Comparison of ENCODE assay signal across 8 mouse cellular contexts in the genomic region with DNA sequence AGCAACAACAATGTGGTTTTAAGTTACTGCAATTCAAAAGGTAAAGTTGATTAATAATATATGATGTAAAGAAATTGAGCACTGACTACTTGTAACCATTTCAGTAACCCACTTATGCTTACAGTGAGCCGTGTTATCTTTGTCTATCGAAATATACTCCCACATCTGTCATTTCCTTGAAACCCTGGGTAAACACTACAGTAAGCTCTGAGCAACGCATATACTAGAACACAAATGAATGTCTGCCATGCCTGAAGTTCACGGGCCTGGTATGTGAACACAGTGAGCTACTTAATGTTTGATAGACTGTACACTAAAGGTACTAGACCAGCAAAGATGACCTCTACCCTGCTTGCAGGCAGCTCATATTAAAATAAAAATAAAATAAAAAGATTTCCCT. TPM values are rescaled to one million over a fixed set of nuclear protein-coding genes. Genes with fewer than 3 reads are reported as not detected.
A peak's percentile ranks its signal among the peaks of the same experiment; 100 is the strongest.
DNase-seq lines count a peak whose midpoint lies in the region; ATAC-seq and TF ChIP-seq lines count a peak whose summit lies in the region.

No protein-coding gene starts in this region.

- no peak overlapping the region; the same call in 1 of the 2 replicates for H3K4me3 ChIP-seq in kidney, embryonic 14.5 days (ENCODE audit: low read length)
- 0 out of 2 replicates have a peak overlapping the region, but pooled peaks have one; percentile 17 for H3K4me3 ChIP-seq in bone marrow macrophage, adult 2 months (ENCODE audit: insufficient read depth, low read length)
- H3K4me3 ChIP-seq in heart, embryonic 16.5 days (ENCODE audit: low read length) = 0 out of 2 replicates have a peak overlapping the region, but pooled peaks have one; percentile 14
- 0 out of 2 replicates have a peak overlapping the region, but pooled peaks have one; percentile 3 for H3K4me3 ChIP-seq in midbrain, embryonic 14.5 days (replicated peaks; ENCODE audit: low read depth, low read length)

- peaks cover 10% of the 10 kb centered on the region for H3K4me1 ChIP-seq in kidney, embryonic 14.5 days (ENCODE audit: control insufficient read depth, insufficient read depth, low read length)
- H3K4me1 ChIP-seq in bone marrow macrophage, adult 2 months (ENCODE audit: control insufficient read depth, insufficient read depth, low read length) = peaks cover 10% of the 10 kb centered on the region
- peaks cover 9% of the 10 kb centered on the region for H3K4me1 ChIP-seq in heart, embryonic 16.5 days (ENCODE audit: control insufficient read depth, insufficient read depth, low read length)
- peaks cover 20% of the 10 kb centered on the region for H3K4me1 ChIP-seq in midbrain, embryonic 14.5 days (ENCODE audit: control insufficient read depth, insufficient read depth, low read length)

- TF ChIP-seq CTCF in bone marrow macrophage, adult 2 months (IDR thresholded peaks at IDR 0.05; ENCODE audit: low read depth, low read length) = no peak

- no peak for ATAC-seq in kidney, embryonic 14.5 days (ENCODE audit: low FRiP score, low TSS enrichment)
- no peak for ATAC-seq in heart, embryonic 16.5 days (replicated peaks; ENCODE audit: extremely low read depth, insufficient read depth, low FRiP score)
- ATAC-seq in midbrain, embryonic 14.5 days (ENCODE audit: low FRiP score, low TSS enrichment) = no peak

- no peak overlapping the region for H3K27ac ChIP-seq in kidney, embryonic 14.5 days (ENCODE audit: low read depth, low read length)
- H3K27ac ChIP-seq in bone marrow macrophage, adult 2 months (ENCODE audit: insufficient read depth, low read depth, low read length) = no peak overlapping the region
- no peak overlapping the region for H3K27ac ChIP-seq in heart, embryonic 16.5 days (ENCODE audit: low read length)
- no peak overlapping the region for H3K27ac ChIP-seq in midbrain, embryonic 14.5 days (replicated peaks; ENCODE audit: low read depth, low read length)

- peak overlapping the region; percentile 75 for H3K4me2 ChIP-seq in kidney, embryonic 14.5 days (replicated peaks; ENCODE audit: low read depth, low read length)
- H3K4me2 ChIP-seq in heart, embryonic 16.5 days (ENCODE audit: low read depth, low read length) = peak overlapping the region; percentile 74
- H3K4me2 ChIP-seq in midbrain, embryonic 14.5 days (ENCODE audit: low read length) = peak overlapping the region; percentile 87

- no peak overlapping the region; the same call in 1 of the 2 replicates for H3K9ac ChIP-seq in kidney, embryonic 14.5 days (ENCODE audit: low read depth, low read length)
- peak overlapping the region; percentile 58 for H3K9ac ChIP-seq in heart, embryonic 16.5 days (ENCODE audit: low read length)
- no peak overlapping the region for H3K9ac ChIP-seq in midbrain, embryonic 14.5 days (replicated peaks; ENCODE audit: low read length)

- no peak for TF ChIP-seq POLR2A in bone marrow macrophage, adult 2 months (IDR thresholded peaks at IDR 0.05; ENCODE audit: borderline replicate concordance, low read depth, low read length)

- no peak for DNase-seq in kidney, adult 11 months
- no peak for DNase-seq in midbrain, embryonic 14.5 days
- no peak for DNase-seq in cerebellum, postnatal 14 days
- no peak for DNase-seq in ovary, postnatal 36 days (ENCODE audit: low spot score)
- no peak for DNase-seq in adrenal gland, postnatal 4 days (ENCODE audit: low spot score in 2 of 2)

- H3K9me3 ChIP-seq in kidney, embryonic 14.5 days (ENCODE audit: control insufficient read depth, low read length) = no peaks in the 10 kb centered on the region
- no peaks in the 10 kb centered on the region for H3K9me3 ChIP-seq in heart, embryonic 16.5 days (replicated peaks; ENCODE audit: control insufficient read depth, low read length)
- H3K9me3 ChIP-seq in midbrain, embryonic 14.5 days (ENCODE audit: control insufficient read depth, low read length) = no peaks in the 10 kb centered on the region

- H3K36me3 ChIP-seq in kidney, embryonic 14.5 days (ENCODE audit: control insufficient read depth, insufficient read depth, low read length) = no peaks in the 10 kb centered on the region
- H3K36me3 ChIP-seq in heart, embryonic 16.5 days (ENCODE audit: control insufficient read depth, insufficient read depth) = no peaks in the 10 kb centered on the region
- no peaks in the 10 kb centered on the region for H3K36me3 ChIP-seq in midbrain, embryonic 14.5 days (ENCODE audit: control insufficient read depth, insufficient read depth, low read length)

- WGBS in kidney, embryonic 14.5 days = 48% methylated on average over 4 of the region's 4 CpGs
- 23% methylated on average over 4 of the region's 4 CpGs for WGBS in heart, embryonic 16.5 days
- WGBS in midbrain, embryonic 14.5 days = 77% methylated on average over 4 of the region's 4 CpGs

- no peaks in the 10 kb centered on the region for H3K27me3 ChIP-seq in kidney, embryonic 14.5 days (ENCODE audit: control insufficient read depth, insufficient read depth, low read length)
- H3K27me3 ChIP-seq in heart, embryonic 16.5 days (ENCODE audit: control insufficient read depth, insufficient read depth, low read length) = no peaks in the 10 kb centered on the region
- no peaks in the 10 kb centered on the region for H3K27me3 ChIP-seq in midbrain, embryonic 14.5 days (ENCODE audit: control insufficient read depth, insufficient read depth, low read length)

RNA-seq across cellular contexts. Expression of gene Wasl, which starts 2.3 kb away (rescaled TPM):
- polyA plus RNA-seq in kidney, embryonic 14.5 days (2014; fragmentation: Nextera tagmentation; extraction: Ambion mirVana) = 73.9 and 78.2 TPM in 2 replicates
- 18.5 and 18.7 TPM in 2 replicates for polyA plus RNA-seq in bone marrow macrophage, adult 2 months (2012; ENCODE audit: insufficient read depth, insufficient read length, missing spikeins)
- polyA plus RNA-seq in heart, embryonic 16.5 days (2015; fragmentation: Nextera tagmentation; extraction: Ambion mirVana) = 42.9 and 52.0 TPM in 2 replicates
- 48.3 and 53.1 TPM in 2 replicates for polyA plus RNA-seq in midbrain, embryonic 14.5 days (2014; fragmentation: Nextera tagmentation; extraction: Ambion mirVana)
- 10 to 100 TPM; 58.2 to 67.7 TPM for total RNA-seq in adrenal gland, postnatal 4 days (2021)
